Comparison of ENCODE assay signal across 19 mouse cellular contexts in genomic region chr6:120617586-120617985, GRCm38 (mm10). TPM values are rescaled to one million over a fixed set of nuclear protein-coding genes. Genes with fewer than 3 reads are reported as not detected.
DNase-seq lines count a peak whose midpoint lies in the region; ATAC-seq and TF ChIP-seq lines count a peak whose summit lies in the region.
"Had no signal": no experiment of that assay in that cellular context is flagged by ENCODE, and none has a peak within 500 bp of the region (broad histone marks: within the 10 kb centered on the region; RNA-seq: fewer than 3 reads in every experiment).

No protein-coding gene starts in this region.

- H3K9ac ChIP-seq in forebrain, embryonic 14.5 days (ENCODE audit: low read length) = no peak overlapping the region
- H3K9ac ChIP-seq in forebrain, embryonic 16.5 days (replicated peaks; ENCODE audit: low read depth, low read length) = no peak overlapping the region
- no peak overlapping the region for H3K9ac ChIP-seq in MEL (ENCODE audit: control insufficient read depth, low read depth, low read length, poor library complexity, severe bottlenecking)
- no peak overlapping the region for H3K9ac ChIP-seq in liver, embryonic 15.5 days
- H3K9ac ChIP-seq in heart, embryonic 11.5 days (ENCODE audit: low read depth, low read length) = no peak overlapping the region
- H3K9ac ChIP-seq: embryonic facial prominence, embryonic 12.5 days; heart, embryonic 15.5 days; stomach, embryonic 15.5 days had no signal

- H3K36me3 ChIP-seq in forebrain, embryonic 14.5 days (ENCODE audit: control insufficient read depth, insufficient read depth, low read length) = no peaks in the 10 kb centered on the region
- H3K36me3 ChIP-seq in forebrain, embryonic 16.5 days (ENCODE audit: control insufficient read depth, insufficient read depth) = no peaks in the 10 kb centered on the region
- peaks cover 0 to 25% of the 10 kb centered on the region in 2 experiments; a peak in 2 of 4 replicates for H3K36me3 ChIP-seq in MEL (ENCODE audit: control insufficient read depth in 1 of 2, insufficient read depth in 2 of 2, low read length in 2 of 2)
- H3K36me3 ChIP-seq in liver, embryonic 15.5 days (replicated peaks) = no peaks in the 10 kb centered on the region
- no peaks in the 10 kb centered on the region for H3K36me3 ChIP-seq in heart, embryonic 11.5 days (ENCODE audit: control insufficient read depth, insufficient read depth, low read length)
- H3K36me3 ChIP-seq: embryonic facial prominence, embryonic 12.5 days; heart, embryonic 15.5 days; stomach, embryonic 15.5 days had no signal

- DNase-seq in forebrain, embryonic 14.5 days (ENCODE audit: low spot score) = peak; percentile 10
- DNase-seq in MEL (ENCODE audit: low read depth, low spot score) = peak; percentile 63
- peak; percentile 23 to 57 for DNase-seq in layer of hippocampus, adult 2 months (ENCODE audit: low spot score in 2 of 2)
- no peak for DNase-seq in testis, postnatal 14 days (ENCODE audit: low spot score)
- DNase-seq: cerebellum, adult 11 months; heart, adult 18-20 months; kidney, adult 11 months; lung, adult 2 months; midbrain, embryonic 14.5 days; right cerebral cortex, adult 18-20 months had no signal

- H3K27ac ChIP-seq in forebrain, embryonic 14.5 days (ENCODE audit: low read depth, low read length) = no peak overlapping the region
- no peak overlapping the region for H3K27ac ChIP-seq in forebrain, embryonic 16.5 days (ENCODE audit: low read length)
- H3K27ac ChIP-seq in MEL (ENCODE audit: control insufficient read depth, low read depth, low read length) = no peak overlapping the region
- H3K27ac ChIP-seq in layer of hippocampus, adult 2 months = no peak overlapping the region; the same call in 1 of the 2 replicates
- peak overlapping the region; percentile 94 for H3K27ac ChIP-seq in liver, embryonic 15.5 days (replicated peaks)
- no peak overlapping the region for H3K27ac ChIP-seq in heart, embryonic 11.5 days (ENCODE audit: low read depth, low read length)
- H3K27ac ChIP-seq: embryonic facial prominence, embryonic 12.5 days; heart, embryonic 15.5 days; hindbrain, postnatal 0 days; kidney, postnatal 0 days; stomach, embryonic 15.5 days had no signal

- no peak for TF ChIP-seq EP300 in MEL (IDR thresholded peaks at IDR 0.05; ENCODE audit: low read depth in 1 of 2, low read length in 2 of 2)

- H3K9me3 ChIP-seq in forebrain, embryonic 14.5 days (replicated peaks; ENCODE audit: control insufficient read depth, low read length) = no peaks in the 10 kb centered on the region
- H3K9me3 ChIP-seq in forebrain, embryonic 16.5 days (ENCODE audit: control insufficient read depth, low read length) = no peaks in the 10 kb centered on the region
- no peaks in the 10 kb centered on the region for H3K9me3 ChIP-seq in MEL (replicated peaks; ENCODE audit: insufficient read depth, low read length)
- no peaks in the 10 kb centered on the region for H3K9me3 ChIP-seq in liver, embryonic 15.5 days (replicated peaks)
- H3K9me3 ChIP-seq in heart, embryonic 11.5 days (replicated peaks; ENCODE audit: control insufficient read depth, low read length) = no peaks in the 10 kb centered on the region
- H3K9me3 ChIP-seq: embryonic facial prominence, embryonic 12.5 days; heart, embryonic 15.5 days; stomach, embryonic 15.5 days had no signal

- peak in 2 of 3 experiments; percentile 31 to 33; a peak in 2 of 6 replicates for TF ChIP-seq CTCF in MEL (IDR thresholded peaks at IDR 0.05 in 2 of 3, conservative IDR thresholded peaks at IDR 0.05 in 1 of 3; ENCODE audit: control insufficient read depth in 1 of 3, insufficient read depth in 1 of 3, low read depth in 2 of 3, low read length in 3 of 3, poor library complexity in 1 of 3, severe bottlenecking in 1 of 3)
- TF ChIP-seq CTCF in layer of hippocampus, adult 2 months (conservative IDR thresholded peaks at IDR 0.05) = no peak; the same call in 1 of the 2 replicates

- no peak; the same call in 1 of the 2 replicates for TF ChIP-seq RAD21 in MEL (IDR thresholded peaks at IDR 0.05; ENCODE audit: low read depth, low read length)

- H3K4me2 ChIP-seq in forebrain, embryonic 14.5 days (ENCODE audit: low read length) = no peak overlapping the region
- no peak overlapping the region for H3K4me2 ChIP-seq in forebrain, embryonic 16.5 days (ENCODE audit: low read length)
- H3K4me2 ChIP-seq in liver, embryonic 15.5 days = no peak overlapping the region
- no peak overlapping the region for H3K4me2 ChIP-seq in heart, embryonic 11.5 days
- H3K4me2 ChIP-seq: embryonic facial prominence, embryonic 12.5 days; heart, embryonic 15.5 days; stomach, embryonic 15.5 days had no signal

- no peak for ATAC-seq in forebrain, embryonic 14.5 days
- ATAC-seq in forebrain, embryonic 16.5 days = no peak
- no peak for ATAC-seq in liver, embryonic 15.5 days (ENCODE audit: insufficient read depth)
- no peak for ATAC-seq in activated CD4-positive, CD25-positive, alpha-beta regulatory T cell, adult 4 months
- ATAC-seq in heart, embryonic 11.5 days (replicated peaks; ENCODE audit: insufficient number of reproducible peaks, low FRiP score, low TSS enrichment) = no peak
- ATAC-seq: hindbrain, postnatal 0 days had no signal

- no peaks in the 10 kb centered on the region for H3K27me3 ChIP-seq in forebrain, embryonic 14.5 days (replicated peaks; ENCODE audit: control insufficient read depth, insufficient read depth, low read length)
- H3K27me3 ChIP-seq in forebrain, embryonic 16.5 days (replicated peaks; ENCODE audit: control insufficient read depth, insufficient read depth, low read length) = no peaks in the 10 kb centered on the region
- no peaks in the 10 kb centered on the region for H3K27me3 ChIP-seq in MEL (ENCODE audit: control insufficient read depth in 1 of 2, insufficient read depth in 2 of 2, low read length in 2 of 2)
- no peaks in the 10 kb centered on the region for H3K27me3 ChIP-seq in liver, embryonic 15.5 days
- H3K27me3 ChIP-seq in heart, embryonic 11.5 days (ENCODE audit: control insufficient read depth, insufficient read depth, low read length) = no peaks in the 10 kb centered on the region
- H3K27me3 ChIP-seq: embryonic facial prominence, embryonic 12.5 days; heart, embryonic 15.5 days; stomach, embryonic 15.5 days had no signal

- H3K79me2 ChIP-seq in MEL (ENCODE audit: control insufficient read depth, insufficient read depth, low read length, poor library complexity) = no peaks in the 10 kb centered on the region

- 75% methylated on average over 5 of the region's 5 CpGs for WGBS in forebrain, embryonic 14.5 days
- WGBS in forebrain, embryonic 16.5 days = 74% methylated on average over 5 of the region's 5 CpGs
- 65% methylated on average over 5 of the region's 5 CpGs for WGBS in liver, embryonic 15.5 days (ENCODE audit: insufficient replicate concordance)
- WGBS in heart, embryonic 11.5 days (ENCODE audit: insufficient replicate concordance) = 73% methylated on average over 5 of the region's 5 CpGs

- no peak overlapping the region for H3K4me3 ChIP-seq in forebrain, embryonic 14.5 days (ENCODE audit: low read depth, low read length)
- no peak overlapping the region for H3K4me3 ChIP-seq in forebrain, embryonic 16.5 days (replicated peaks; ENCODE audit: low read length)
- no peak overlapping the region for H3K4me3 ChIP-seq in MEL (ENCODE audit: control insufficient read depth in 1 of 2, insufficient read depth in 1 of 2, low read depth in 2 of 2, low read length in 2 of 2)
- no peak overlapping the region for H3K4me3 ChIP-seq in layer of hippocampus, adult 2 months
- no peak overlapping the region for H3K4me3 ChIP-seq in liver, embryonic 15.5 days (replicated peaks)
- no peak overlapping the region for H3K4me3 ChIP-seq in heart, embryonic 11.5 days (ENCODE audit: low read depth, low read length)
- H3K4me3 ChIP-seq: embryonic facial prominence, embryonic 12.5 days; heart, embryonic 15.5 days; stomach, embryonic 15.5 days had no signal

- H3K4me1 ChIP-seq in forebrain, embryonic 14.5 days (ENCODE audit: control insufficient read depth, insufficient read depth, low read length) = no peaks in the 10 kb centered on the region
- H3K4me1 ChIP-seq in forebrain, embryonic 16.5 days (replicated peaks; ENCODE audit: control insufficient read depth, insufficient read depth, low read length) = no peaks in the 10 kb centered on the region
- peaks cover 14 to 34% of the 10 kb centered on the region in 2 experiments for H3K4me1 ChIP-seq in MEL (ENCODE audit: control insufficient read depth in 1 of 2, insufficient read depth in 2 of 2, low read length in 2 of 2)
- H3K4me1 ChIP-seq in liver, embryonic 15.5 days (replicated peaks) = peaks cover 61% of the 10 kb centered on the region
- no peaks in the 10 kb centered on the region for H3K4me1 ChIP-seq in heart, embryonic 11.5 days (ENCODE audit: control insufficient read depth, insufficient read depth, low read length)
- H3K4me1 ChIP-seq: embryonic facial prominence, embryonic 12.5 days; heart, embryonic 15.5 days; stomach, embryonic 15.5 days had no signal

- TF ChIP-seq POLR2A in MEL (IDR thresholded peaks at IDR 0.05; ENCODE audit: control insufficient read depth in 1 of 2, insufficient read depth in 1 of 2, low read depth in 1 of 2, low read length in 2 of 2, poor library complexity in 1 of 2) = no peak

TF ChIP-seq in MEL, 35 proteins besides CTCF, POLR2A, EP300 and RAD21:
- no peak for TF ChIP-seq GATA1 (IDR thresholded peaks at IDR 0.05; ENCODE audit: low read depth, low read length)
- TF ChIP-seq SMC3 (IDR thresholded peaks at IDR 0.05; ENCODE audit: low read depth, low read length) = peak; percentile 34
- TF ChIP-seq MAX (IDR thresholded peaks at IDR 0.05; ENCODE audit: low read length) = no peak

RNA-seq across cellular contexts. Expression of gene Cecr2, which starts 48.6 kb away (rescaled TPM):
- 5.3 and 5.6 TPM in 2 replicates for polyA plus RNA-seq in forebrain, embryonic 14.5 days (2014; fragmentation: Nextera tagmentation; extraction: Ambion mirVana)
- 3.6 and 4.0 TPM in 2 replicates for polyA plus RNA-seq in forebrain, embryonic 16.5 days (2015; fragmentation: Nextera tagmentation; extraction: Ambion mirVana)
- total RNA-seq in MEL (2012; rRNA removed) = 4.0 and 5.1 TPM in 2 replicates
- polyA plus RNA-seq in MEL (2012; ENCODE audit: insufficient read depth in 1 of 2, insufficient read length in 2 of 2, low read depth in 1 of 2, low replicate concordance in 2 of 2, missing spikeins in 1 of 2) = 1 to 10 TPM in 1 of 2 experiments, not detected in 1; 8.7 TPM
- total RNA-seq in layer of hippocampus, adult 2 months (2021) = 10 to 100 TPM; 10.0 to 11.8 TPM
- polyA plus RNA-seq in liver, embryonic 15.5 days (2015; fragmentation: Nextera tagmentation; extraction: Ambion mirVana) = 6.6 TPM in 2 replicates
- polyA plus RNA-seq in activated CD4-positive, CD25-positive, alpha-beta regulatory T cell, adult 4 months (2017; shearing (Covaris generic)) = under 1 TPM; 0.06 to 0.70 TPM
- 3.0 and 4.2 TPM in 2 replicates for polyA plus RNA-seq in heart, embryonic 11.5 days (2014; fragmentation: Nextera tagmentation; extraction: Ambion mirVana)
